10 mouse cellular contexts compared by ENCODE assay signal in the genomic region with DNA sequence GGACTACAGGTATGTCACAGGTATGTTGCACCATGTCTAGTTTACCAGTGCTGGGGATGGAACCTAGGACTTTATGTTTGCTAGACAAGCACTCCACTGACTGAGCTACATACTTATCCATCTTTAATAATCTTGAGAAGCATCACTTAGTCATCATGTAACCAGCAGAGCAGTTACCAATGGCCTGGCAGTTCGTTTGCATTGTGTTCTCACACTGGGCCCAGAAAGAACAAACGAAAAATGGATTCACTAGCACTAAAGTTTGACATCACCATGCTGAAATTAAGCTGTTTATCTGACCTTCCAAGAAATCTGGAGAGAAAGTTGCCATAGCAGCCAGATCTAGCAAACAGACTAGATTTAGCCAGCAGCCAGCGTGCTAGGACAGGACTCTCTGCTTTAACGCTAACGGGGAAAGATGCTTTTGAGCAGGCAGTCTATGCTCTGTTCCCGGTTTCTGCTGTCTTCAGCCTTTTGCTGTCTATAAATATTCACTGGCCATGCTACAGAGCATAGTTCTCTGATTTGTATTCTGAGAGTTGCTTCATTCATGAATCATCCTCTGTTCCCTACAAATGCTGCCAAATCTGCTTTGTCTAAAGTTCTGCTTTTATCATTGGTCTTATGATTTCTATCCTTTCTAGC.
DNase-seq lines count a peak whose midpoint lies in the region; ATAC-seq lines count a peak whose summit lies in the region.
"Had no signal": no experiment of that assay in that cellular context is flagged by ENCODE, and none has a peak within 500 bp of the region (broad histone marks: within the 10 kb centered on the region; RNA-seq: fewer than 3 reads in every experiment).

No protein-coding gene starts in this region.

- H3K9ac ChIP-seq in midbrain, embryonic 16.5 days (ENCODE audit: low read depth, low read length), result no peak overlapping the region
- no peak overlapping the region for H3K9ac ChIP-seq in midbrain, embryonic 11.5 days (ENCODE audit: low read length)

- no peak overlapping the region for H3K4me3 ChIP-seq in midbrain, embryonic 16.5 days (ENCODE audit: low read depth, low read length)
- no peak overlapping the region for H3K4me3 ChIP-seq in midbrain, embryonic 11.5 days (ENCODE audit: low read depth, low read length)
- H3K4me3 ChIP-seq: megakaryocyte, embryonic 14.5 days had no signal

- no peak overlapping the region for H3K4me2 ChIP-seq in midbrain, embryonic 16.5 days (ENCODE audit: low read length)
- no peak overlapping the region for H3K4me2 ChIP-seq in midbrain, embryonic 11.5 days

- H3K27ac ChIP-seq in midbrain, embryonic 16.5 days (ENCODE audit: low read length), result peak overlapping the region; percentile 47
- no peak overlapping the region for H3K27ac ChIP-seq in midbrain, embryonic 11.5 days (ENCODE audit: low read depth, low read length)

- 58% methylated on average over 6 of the region's 6 CpGs for whole genome bisulfite sequencing in midbrain, embryonic 16.5 days
- 90% methylated on average over 6 of the region's 6 CpGs for WGBS in midbrain, embryonic 11.5 days

- no peaks in the 10 kb centered on the region for H3K9me3 ChIP-seq in midbrain, embryonic 16.5 days (replicated peaks; ENCODE audit: control insufficient read depth, low read length, poor library complexity, severe bottlenecking)
- no peaks in the 10 kb centered on the region for H3K9me3 ChIP-seq in midbrain, embryonic 11.5 days (ENCODE audit: control insufficient read depth, low read length)

- no peaks in the 10 kb centered on the region for H3K27me3 ChIP-seq in midbrain, embryonic 16.5 days (ENCODE audit: control insufficient read depth, insufficient read depth, low read depth, low read length)
- no peaks in the 10 kb centered on the region for H3K27me3 ChIP-seq in midbrain, embryonic 11.5 days (ENCODE audit: control insufficient read depth, insufficient read depth, low read length)
- H3K27me3 ChIP-seq: megakaryocyte, embryonic 14.5 days had no signal

- DNase-seq in frontal cortex, adult 2 months (ENCODE audit: extremely low spot score in 1 of 2, low spot score in 1 of 2), result peak; percentile 22 to 72
- no peak for DNase-seq in frontal cortex, postnatal 10 days (ENCODE audit: low spot score in 2 of 2)
- no peak for DNase-seq in midbrain, embryonic 11.5 days (ENCODE audit: low spot score, missing footprints)
- DNase-seq in layer of hippocampus, postnatal 10 days (ENCODE audit: low spot score in 2 of 2), result peak; percentile 19 to 28
- DNase-seq in skeletal muscle tissue, adult 2 months (ENCODE audit: low read depth, low spot score), result peak; percentile 75
- no peak for DNase-seq in thymus, postnatal 10 days (ENCODE audit: low spot score in 2 of 2)
- DNase-seq: thymus, adult 2 months had no signal

- peak; percentile 70; the same call in 1 of the 2 replicates for ATAC-seq in midbrain, embryonic 16.5 days
- ATAC-seq in midbrain, embryonic 11.5 days (ENCODE audit: low FRiP score), result no peak
- ATAC-seq in CD4-positive, CD25-positive, alpha-beta regulatory T cell, adult 4 months, result no peak

- peaks cover 4% of the 10 kb centered on the region for H3K4me1 ChIP-seq in midbrain, embryonic 16.5 days (ENCODE audit: control insufficient read depth, insufficient read depth, low read length)
- no peaks in the 10 kb centered on the region for H3K4me1 ChIP-seq in midbrain, embryonic 11.5 days (ENCODE audit: control insufficient read depth, insufficient read depth, low read length)
- H3K4me1 ChIP-seq: megakaryocyte, embryonic 14.5 days had no signal

- H3K36me3 ChIP-seq in midbrain, embryonic 16.5 days (ENCODE audit: control insufficient read depth, insufficient read depth, low read length), result no peaks in the 10 kb centered on the region
- H3K36me3 ChIP-seq in midbrain, embryonic 11.5 days (ENCODE audit: control insufficient read depth, insufficient read depth, low read length), result no peaks in the 10 kb centered on the region

Comparison
In these comparisons a context has a peak if more than half of its experiments do, and no peak if none do; other contexts are left out.
1. DNase-seq: peak in frontal cortex, adult 2 months (2 of 2), layer of hippocampus, postnatal 10 days (2 of 2) and skeletal muscle tissue, adult 2 months (single experiment); none in frontal cortex, postnatal 10 days (0 of 2), midbrain, embryonic 11.5 days (single experiment) and thymus, postnatal 10 days (0 of 2).